Mouse (Mus musculus): ENCODE results near the gene Tmed11.
"Not testable (repeated sequence)": the region's sequence is repeated elsewhere in the genome, so short reads cannot be mapped to it uniquely, and the experiment has no call there.

Tmed11 gene

DNA sequence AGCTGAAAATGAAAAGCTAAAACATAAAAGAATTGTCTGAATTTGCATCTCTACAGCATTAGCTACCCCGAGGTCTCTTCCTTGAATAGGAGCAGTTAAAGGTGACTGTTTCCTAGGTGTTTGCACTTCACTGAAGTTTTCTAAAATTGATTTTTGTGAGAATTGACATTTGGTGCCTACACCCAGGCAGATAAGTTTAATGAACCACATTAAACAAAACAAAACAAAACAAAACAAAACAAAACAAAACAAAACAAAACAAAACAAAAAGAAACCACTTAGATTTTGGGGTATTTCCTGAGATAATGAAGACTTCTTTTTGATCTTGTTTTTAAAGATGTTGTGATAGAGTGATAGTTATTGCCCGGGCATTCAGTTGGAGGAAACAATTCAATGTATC, at the start of gene Tmed11:
Gene Tmed11, minus strand, starts transcription at position 101 of the 400 bp plus-strand sequence.
- DNase-seq = not testable (repeated sequence)

DNA sequence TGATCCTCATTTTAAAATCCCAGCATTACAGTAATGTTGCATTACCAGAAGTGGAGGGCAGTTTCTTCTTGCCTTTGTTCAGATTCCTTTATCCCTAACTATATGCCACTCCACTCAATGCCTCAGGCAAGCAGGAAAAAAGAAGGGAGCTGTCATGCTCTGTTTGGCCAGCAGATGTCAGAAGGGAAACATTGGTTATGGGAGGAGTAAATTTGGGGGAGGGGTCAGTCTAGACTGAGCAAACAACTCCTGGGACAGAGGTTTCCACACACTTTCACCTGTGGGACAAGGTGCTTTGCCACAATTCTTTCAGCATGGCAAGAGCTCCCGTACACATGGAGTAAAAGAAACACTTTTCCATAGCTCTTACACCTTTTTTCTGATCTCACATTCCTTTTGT, 41.0 kb upstream of the Tmed11 start:
- DNase-seq = no peak

GRCm38 (mm10) chr5:108823276-108823675, 28.1 kb upstream of the Tmed11 start:
- peak; percentile 7 for DNase-seq

DNA sequence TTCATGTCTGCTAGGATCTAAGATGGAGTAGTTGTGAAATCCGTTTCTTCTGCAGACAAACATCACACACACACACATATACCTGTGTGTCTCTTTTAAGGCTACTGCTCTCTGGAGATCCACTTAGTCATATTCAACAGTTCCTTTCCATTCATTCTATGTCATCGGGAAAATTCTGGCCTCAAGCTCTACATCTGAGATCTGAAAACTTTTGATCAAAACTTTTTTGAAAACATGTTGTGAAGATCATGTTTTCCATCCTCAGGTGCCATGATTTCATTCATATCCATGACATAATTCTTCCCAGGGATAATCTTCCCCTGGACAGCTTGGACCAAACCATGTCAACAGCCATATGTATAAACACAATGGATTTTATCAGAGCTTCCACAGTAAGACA, 13.6 kb upstream of the Tmed11 start, which contains the start of gene Vmn2r8:
Gene Vmn2r8, minus strand, starts transcription at position 101 of the 400 bp plus-strand sequence.
- DNase-seq = not testable (repeated sequence)

DNA sequence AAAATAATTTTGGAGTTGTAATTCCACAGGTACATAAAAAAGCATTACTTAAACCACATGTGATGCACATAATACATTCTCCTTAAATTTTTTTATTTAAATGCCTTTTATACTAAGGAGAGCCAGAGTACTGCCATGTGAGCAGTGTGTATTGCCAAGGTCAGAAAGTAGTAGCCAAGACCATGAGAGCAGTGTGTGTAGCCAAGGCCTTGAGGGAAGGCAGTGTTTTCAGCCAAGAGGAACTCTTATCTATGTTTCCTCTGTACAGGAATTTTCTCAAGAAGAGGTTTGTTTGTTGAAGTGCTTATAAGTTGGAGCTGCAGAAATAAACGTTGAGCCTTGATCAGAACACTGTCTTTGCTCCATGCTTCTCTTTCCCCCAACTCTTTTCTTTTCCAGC, 8.5 kb upstream of the Tmed11 start:
- no peak for DNase-seq

- DNase-seq = peak; percentile 4
Observed at GRCm38 (mm10) chr5:108790385-108790784, 4.8 kb downstream of the Tmed11 start.

GRCm38 (mm10) chr5:108774630-108775306, 20.4 kb downstream of the Tmed11 start, which contains the start of gene Rnf212:
Gene Rnf212, minus strand, starts transcription at chr5:108774982.
- no peak for DNase-seq

DNA sequence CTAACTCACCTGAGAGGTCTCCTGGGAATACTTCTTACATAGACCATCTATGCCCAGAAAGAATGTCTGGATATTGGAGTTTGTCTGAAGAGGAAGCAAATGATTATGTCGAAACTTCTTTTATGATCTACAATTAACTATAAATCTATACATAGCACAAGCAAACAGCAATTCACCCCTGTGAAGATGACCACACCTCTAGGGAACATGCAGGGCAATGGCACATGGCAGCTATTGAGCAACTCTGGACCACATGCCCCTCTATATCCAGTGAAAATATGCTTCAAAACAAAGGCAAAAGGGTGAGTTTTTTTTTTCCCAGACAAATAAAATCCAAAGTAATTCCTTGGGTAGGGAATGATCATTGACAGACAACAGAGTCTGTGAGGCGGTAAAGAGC, 35.2 kb downstream of the Tmed11 start:
- no peak for DNase-seq

DNA sequence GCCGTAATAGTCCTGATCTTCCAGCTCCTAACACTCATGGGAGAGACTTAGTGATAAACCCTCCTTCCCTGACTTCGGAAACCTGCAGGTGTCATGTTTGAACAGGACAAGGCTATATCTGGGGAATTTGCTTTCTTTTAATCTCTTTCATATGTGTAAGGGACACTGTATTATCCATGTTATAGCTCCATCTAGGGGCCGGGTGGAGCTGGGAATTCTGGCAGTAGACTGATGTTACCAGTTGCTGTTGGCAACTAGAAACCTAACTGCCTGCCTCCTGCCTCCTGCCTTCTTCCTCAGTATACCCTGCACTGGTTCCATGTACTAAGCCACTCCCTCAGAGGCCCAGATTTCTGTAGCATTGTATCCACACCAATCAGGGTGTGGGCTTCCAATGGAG, 36.8 kb downstream of the Tmed11 start:
- DNase-seq = peak; percentile 10

GRCm38 (mm10) chr5:108751258-108751657, 43.9 kb downstream of the Tmed11 start:
- DNase-seq = not testable (repeated sequence)

GRCm38 (mm10) chr5:108750328-108751210, 44.6 kb downstream of the Tmed11 start:
- DNase-seq = no peak

DNA sequence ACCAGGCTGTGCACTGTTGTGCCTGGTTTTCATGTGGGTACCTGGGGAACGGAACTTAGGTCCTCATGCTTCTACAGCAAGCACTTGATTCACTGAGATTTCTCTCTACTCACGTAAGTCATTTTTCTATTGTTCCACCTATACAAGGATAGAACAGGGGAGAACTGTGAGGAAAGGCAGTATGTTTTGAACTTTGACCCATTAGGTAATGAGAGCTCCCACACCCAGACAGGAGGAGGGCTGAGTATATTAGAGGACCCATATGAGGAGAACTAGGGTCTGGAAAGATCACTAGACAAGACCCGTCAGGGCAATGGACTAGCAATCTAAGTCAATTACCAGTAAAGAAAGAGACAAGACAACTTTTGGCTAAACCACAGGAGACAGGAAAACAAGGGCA, 50.5 kb downstream of the Tmed11 start:
- no peak for DNase-seq

- DNase-seq = no peak
Observed at GRCm38 (mm10) chr5:108743856-108744255, 51.3 kb downstream of the Tmed11 start.

- DNase-seq = no peak
Observed at GRCm38 (mm10) chr5:108742596-108742995, 52.6 kb downstream of the Tmed11 start.

DNA sequence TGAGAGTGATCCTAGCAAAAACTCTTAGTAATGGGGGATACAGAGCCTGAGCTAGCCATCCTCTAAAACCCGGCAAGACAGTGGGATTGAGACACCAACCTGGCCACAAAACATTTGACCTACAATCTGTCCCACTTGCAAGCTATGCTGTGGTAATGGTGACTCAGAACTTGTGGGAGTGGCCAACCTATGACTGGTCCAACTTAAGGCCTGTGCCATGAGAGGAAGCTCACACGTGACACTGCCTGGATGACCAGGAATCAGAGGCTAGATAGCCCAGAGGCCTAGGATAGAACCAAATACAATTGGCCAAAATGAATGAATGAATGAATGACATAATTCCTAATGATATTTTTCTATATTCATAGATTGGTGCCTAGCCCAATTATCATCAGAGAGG, 53.3 kb downstream of the Tmed11 start:
- DNase-seq = no peak

DNA sequence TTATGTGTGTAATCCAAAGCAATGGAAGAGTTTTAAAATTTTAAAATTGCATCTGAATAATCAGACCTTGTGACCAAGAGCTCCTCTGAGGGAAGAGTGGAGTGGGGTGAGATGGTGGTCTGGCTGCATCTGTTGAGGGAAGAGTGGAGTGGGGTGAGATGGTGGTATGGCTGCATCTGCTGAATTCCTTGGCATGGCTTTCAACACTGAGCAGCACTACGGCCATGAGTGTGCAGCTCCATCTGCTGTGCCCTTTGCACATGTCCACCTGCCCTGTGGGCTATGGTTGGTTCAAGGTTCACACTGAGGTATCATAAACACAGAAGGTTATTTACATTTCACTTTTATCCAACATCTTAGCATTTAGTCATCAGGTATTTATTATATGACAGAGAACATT, 67.7 kb downstream of the Tmed11 start:
- DNase-seq = no peak

Data from right cerebral cortex, postnatal 4 days (tissue).